Mouse (Mus musculus) forebrain, embryonic 12.5 days (tissue): ENCODE data around the gene Map1a. TPM values are rescaled to one million over a fixed set of nuclear protein-coding genes. Genes with fewer than 3 reads are reported as not detected.

ENCODE experiments used
- ATAC-seq: fragments of 200-750 bp; cut with Nextera tagmentation; 2 replicates; pipeline ENCODE4 v1.8.0; 2017; ENCODE audit warnings: moderate TSS enrichment; ENCODE audit not compliant: low FRiP score
- H3K27ac ChIP-seq: fragments of 300-500 bp; sonication (generic); 2 replicates; pipeline ENCODE4 v1.5.1; 2016; ENCODE audit warnings: mild to moderate bottlenecking
- H3K27me3 ChIP-seq: fragments of 300-500 bp; sonication (generic); 2 replicates; pipeline ENCODE4 v1.6.1; 2016; ENCODE audit warnings: mild to moderate bottlenecking
- H3K36me3 ChIP-seq: fragments of 300-500 bp; sonication (generic); replicated peaks from 2 replicates; pipeline ENCODE4 v1.6.1; 2016; ENCODE audit warnings: mild to moderate bottlenecking
- H3K4me1 ChIP-seq: fragments of 300-500 bp; sonication (generic); 2 replicates; pipeline ENCODE4 v1.6.1; 2016
- H3K4me2 ChIP-seq: fragments of 300-500 bp; sonication (generic); 2 replicates; pipeline ENCODE4 v1.6.1; 2016; ENCODE audit warnings: mild to moderate bottlenecking, moderate library complexity
- H3K4me3 ChIP-seq: fragments of 300-500 bp; sonication (generic); replicated peaks from 2 replicates; pipeline ENCODE4 v1.5.1; 2016; ENCODE audit warnings: mild to moderate bottlenecking
- H3K9ac ChIP-seq: fragments of 300-500 bp; sonication (generic); 2 replicates; pipeline ENCODE4 v1.6.1; 2016; ENCODE audit warnings: mild to moderate bottlenecking
- H3K9me3 ChIP-seq: fragments of 300-500 bp; sonication (generic); 2 replicates; pipeline ENCODE4 v1.6.1; 2016
- WGBS: fragments of 180-500 bp; shearing (Covaris S2); methylation state at CpG from one replicate; pipeline ENCODE4 v1.1.7; 2016; 5-methylcytosine and 5-hydroxymethylcytosine counted together
- polyA plus RNA-seq: library from polyadenylated mRNA; unstranded; fragments of >200 nt; fragmentation: Nextera tagmentation; extraction: Ambion mirVana; gene quantifications from 2 replicates; pipeline ENCODE4 v1.2.1, GENCODE M21; 2016

Gene Map1a
- polyA plus RNA-seq, 1 experiment from 2014 or later: 12.7 TPM

DNA sequence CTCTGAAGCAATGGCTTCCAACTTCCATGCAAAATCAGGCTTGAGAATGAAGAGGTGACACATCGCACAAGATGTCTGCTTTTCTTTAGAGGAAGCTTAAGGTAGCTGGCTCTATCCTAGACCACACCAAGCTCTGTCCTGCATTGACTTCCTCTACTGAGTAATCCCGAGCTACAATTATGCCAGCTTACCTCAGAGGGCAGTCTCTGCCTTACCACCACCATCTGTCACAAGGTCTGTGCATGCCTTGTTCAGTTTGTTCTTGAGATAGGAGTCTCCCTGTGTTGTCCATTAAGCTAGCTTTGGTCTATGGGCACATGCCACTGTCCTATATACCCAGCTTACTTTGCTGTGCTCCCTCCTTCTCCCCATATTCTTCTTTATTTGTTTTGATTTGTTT lies 40.1 kb downstream of the Map1a start:
- ATAC-seq: no peak
- Histone ChIP-seq H3K27ac (no peak overlapping the region), H3K4me3 (no peak overlapping the region), H3K4me1 (no peaks in the 10 kb centered on the region), H3K36me3 (peaks cover 11% of the 10 kb centered on the region), H3K27me3 (no peaks in the 10 kb centered on the region), H3K9ac (no peak overlapping the region), H3K9me3 (no peaks in the 10 kb centered on the region), H3K4me2 (no peak overlapping the region)
- 94% methylated on average over 2 of the region's 2 CpGs for WGBS

DNA sequence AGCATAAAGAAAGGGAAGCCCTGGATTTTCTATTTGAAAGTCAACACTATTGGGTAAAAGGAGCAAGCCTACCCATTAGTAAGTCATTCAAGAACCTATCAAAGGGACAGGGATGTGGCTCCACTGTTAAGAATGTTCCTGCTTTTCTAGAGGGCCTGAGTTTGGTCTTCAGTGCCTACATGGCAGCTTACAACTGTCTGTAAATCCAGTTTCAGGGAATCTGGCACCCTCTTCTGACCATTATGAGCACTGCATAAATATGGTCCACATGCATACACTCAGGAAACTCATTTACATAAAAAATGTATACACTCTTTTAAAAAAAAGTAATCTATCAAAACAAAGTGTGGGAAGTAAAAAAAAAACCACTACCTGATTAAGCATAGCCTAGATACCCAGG lies 49.7 kb downstream of the Map1a start:
- no peak for ATAC-seq
- no peak overlapping the region for H3K4me2 ChIP-seq
- H3K36me3 ChIP-seq: peaks cover 7% of the 10 kb centered on the region; the same call in 1 of the 2 replicates
- no peaks in the 10 kb centered on the region for H3K27me3 ChIP-seq
- H3K4me1 ChIP-seq: no peaks in the 10 kb centered on the region
- no peak overlapping the region for H3K27ac ChIP-seq
- H3K9me3 ChIP-seq: peaks cover 6% of the 10 kb centered on the region; the same call in 1 of the 2 replicates
- H3K4me3 ChIP-seq: no peak overlapping the region
- H3K9ac ChIP-seq: no peak overlapping the region

DNA sequence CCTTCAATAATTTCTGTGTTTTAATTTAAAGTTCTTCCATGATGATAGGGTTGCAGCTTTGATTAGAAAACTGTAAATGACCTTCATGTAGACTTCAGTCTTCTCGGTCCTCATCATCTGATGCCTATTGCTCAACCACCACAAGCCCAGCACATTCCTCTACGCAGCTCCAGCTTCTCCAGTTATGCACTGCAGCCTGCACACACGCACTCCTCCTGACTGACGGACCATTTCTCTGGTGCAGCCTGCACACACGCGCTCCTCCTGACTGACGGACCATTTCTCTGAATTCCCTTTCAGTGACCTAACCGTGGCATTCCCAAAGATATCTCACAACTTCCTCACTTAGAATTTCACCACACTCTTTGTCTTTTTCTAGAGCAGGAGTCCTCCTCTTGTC lies 63.8 kb downstream of the Map1a start:
- Histone ChIP-seq H3K27ac (no peak overlapping the region), H3K27me3 (peaks cover 19% of the 10 kb centered on the region), H3K4me2 (no peak overlapping the region), H3K36me3 (no peaks in the 10 kb centered on the region; the same call in 1 of the 2 replicates), H3K4me1 (peaks cover 11% of the 10 kb centered on the region), H3K4me3 (no peak overlapping the region), H3K9me3 (no peaks in the 10 kb centered on the region), H3K9ac (no peak overlapping the region)
- ATAC-seq: no peak
- WGBS: 72% methylated on average over 8 of the region's 8 CpGs

DNA sequence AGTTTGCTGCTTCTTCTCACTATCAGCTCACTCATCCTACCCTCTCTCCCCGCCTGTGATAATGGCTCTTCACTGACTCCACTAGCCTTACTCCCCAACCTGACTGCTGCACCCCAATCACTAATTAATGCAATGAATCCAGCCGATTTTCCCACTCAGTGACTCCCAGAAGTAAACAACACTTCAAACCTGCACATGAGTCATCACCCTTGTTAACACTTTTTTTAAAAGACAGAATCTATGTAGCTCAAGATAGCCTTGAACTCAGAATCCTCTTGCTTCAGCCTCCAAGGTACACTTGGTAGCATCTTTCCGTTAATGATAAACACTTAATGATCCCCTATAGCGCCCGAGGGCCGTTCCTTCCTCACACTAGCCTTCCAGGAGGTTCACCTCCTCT lies 65.0 kb downstream of the Map1a start:
- Histone ChIP-seq H3K4me1 (peaks cover 19% of the 10 kb centered on the region), H3K4me3 (peak overlapping the region; percentile 67), H3K36me3 (no peaks in the 10 kb centered on the region; the same call in 1 of the 2 replicates), H3K27ac (peak overlapping the region; percentile 77; the same call in 1 of the 2 replicates), H3K9me3 (no peaks in the 10 kb centered on the region), H3K27me3 (peaks cover 29% of the 10 kb centered on the region), H3K9ac (peak overlapping the region; percentile 88), H3K4me2 (peak overlapping the region; percentile 79)
- no peak for ATAC-seq
- 2% methylated on average over 6 of the region's 6 CpGs for WGBS

DNA sequence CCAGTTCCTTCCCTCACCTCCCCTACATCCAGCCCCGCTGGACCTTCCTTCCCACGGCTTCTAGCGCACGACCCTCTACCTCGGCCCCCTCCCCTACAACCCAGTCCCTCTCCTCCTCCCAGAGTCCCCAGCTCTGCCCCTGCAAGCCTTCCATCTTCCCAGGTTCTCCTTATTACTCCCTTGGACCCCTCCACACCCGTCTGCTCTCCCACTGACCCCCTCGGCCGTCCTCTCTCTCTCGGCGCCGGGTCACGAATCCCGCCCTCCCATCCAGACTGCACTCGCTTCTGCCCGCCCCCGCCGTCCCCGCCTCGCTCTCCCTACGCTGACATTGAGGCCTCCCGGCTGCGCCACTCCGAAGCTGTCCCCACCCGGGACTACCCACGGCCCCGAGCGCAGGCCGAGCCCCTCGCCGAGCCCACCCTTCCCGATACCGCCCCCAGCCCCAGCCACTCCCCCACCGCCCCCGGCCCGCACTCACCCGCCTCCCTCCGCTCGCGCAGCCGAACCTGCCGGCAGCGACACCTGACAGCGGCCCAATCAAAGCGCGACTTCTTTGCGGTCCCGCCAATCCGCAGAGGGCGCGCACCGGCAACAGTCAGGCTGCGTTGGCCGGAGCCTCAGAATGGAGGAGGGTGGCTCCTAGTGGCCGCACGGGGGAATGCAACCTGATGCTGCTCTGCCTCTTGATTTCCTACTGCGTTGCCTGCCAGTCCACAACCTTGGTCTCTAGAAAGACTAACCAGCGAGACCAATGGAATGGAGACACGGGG lies 65.6 kb downstream of the Map1a start, which contains the start of gene Ppip5k1:
Gene Ppip5k1 (minus strand): TSS at position 577 of the 773 bp plus-strand sequence.
- H3K27me3 ChIP-seq: peaks cover 32% of the 10 kb centered on the region
- H3K9me3 ChIP-seq: no peaks in the 10 kb centered on the region
- ATAC-seq: peak; percentile 98
- H3K27ac ChIP-seq: peak within 1 kb of the TSS; percentile 77
- peak within 1 kb of the TSS; percentile 79 for H3K4me2 ChIP-seq
- under 1% methylated on average over 56 of the region's 58 CpGs for WGBS
- H3K9ac ChIP-seq: peak within 1 kb of the TSS; percentile 88
- H3K4me3 ChIP-seq: peak within 1 kb of the TSS; percentile 67
- peaks cover 19% of the 10 kb centered on the region for H3K4me1 ChIP-seq
- H3K36me3 ChIP-seq: no peaks in the 10 kb centered on the region

DNA sequence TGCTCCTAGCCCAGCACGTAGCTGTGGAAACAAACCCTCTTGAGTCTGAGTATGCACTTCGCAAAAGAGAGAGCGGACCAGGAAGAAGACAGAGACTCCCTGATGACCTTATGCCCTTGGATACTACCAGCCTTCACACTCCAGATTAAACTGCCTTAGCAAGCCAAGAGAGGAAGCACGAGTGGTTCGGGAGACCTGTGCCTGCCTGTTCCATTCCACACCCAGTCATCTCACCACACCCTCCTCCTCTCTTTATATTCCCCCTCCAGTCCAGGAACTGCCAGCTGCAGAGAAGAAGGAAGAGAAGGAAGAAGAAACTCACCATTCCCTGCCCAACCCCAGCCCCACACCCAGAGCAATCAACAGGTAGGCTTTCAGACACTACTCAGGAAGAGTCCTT lies 68.1 kb downstream of the Map1a start, which contains the start of gene Ckmt1:
Gene Ckmt1 (plus strand): TSS at position 221 of the 400 bp plus-strand sequence.
- Histone ChIP-seq H3K27ac (no peak within 1 kb of the TSS), H3K4me3 (peak within 1 kb of the TSS; percentile 35), H3K27me3 (peaks cover 36% of the 10 kb centered on the region), H3K9ac (peak within 1 kb of the TSS; percentile 56), H3K4me2 (peak within 1 kb of the TSS; percentile 60), H3K9me3 (no peaks in the 10 kb centered on the region), H3K36me3 (no peaks in the 10 kb centered on the region), H3K4me1 (peaks cover 19% of the 10 kb centered on the region)
- WGBS: 64% methylated on average over 5 of the region's 5 CpGs
- no peak for ATAC-seq

DNA sequence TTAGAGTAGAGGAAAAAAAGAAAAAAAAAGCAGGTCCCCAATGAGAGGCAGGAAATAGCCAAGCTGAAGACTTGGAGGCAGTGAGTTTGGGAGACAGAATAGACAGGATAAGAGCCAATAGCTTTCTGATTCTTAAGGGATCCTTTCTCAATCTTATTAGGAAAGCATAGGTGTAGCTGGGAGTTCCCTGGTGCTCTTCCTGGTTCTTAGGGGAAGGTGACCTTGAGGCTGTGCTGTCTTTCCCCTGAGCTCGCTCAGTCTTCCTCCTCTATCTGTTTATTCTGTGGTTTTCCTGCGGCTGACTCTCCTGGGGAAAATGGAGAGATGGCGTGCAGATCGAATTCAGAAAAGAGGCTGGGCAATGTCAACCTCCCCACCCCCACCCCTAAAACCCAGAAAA lies 68.6 kb downstream of the Map1a start:
- H3K4me3 ChIP-seq: peak overlapping the region; percentile 35
- H3K36me3 ChIP-seq: no peaks in the 10 kb centered on the region
- H3K27ac ChIP-seq: no peak overlapping the region
- H3K4me2 ChIP-seq: peak overlapping the region; percentile 60
- H3K27me3 ChIP-seq: peaks cover 36% of the 10 kb centered on the region
- H3K9me3 ChIP-seq: no peaks in the 10 kb centered on the region
- H3K9ac ChIP-seq: no peak overlapping the region
- WGBS: 2% methylated on average over 4 of the region's 4 CpGs
- ATAC-seq: no peak
- H3K4me1 ChIP-seq: peaks cover 19% of the 10 kb centered on the region

DNA sequence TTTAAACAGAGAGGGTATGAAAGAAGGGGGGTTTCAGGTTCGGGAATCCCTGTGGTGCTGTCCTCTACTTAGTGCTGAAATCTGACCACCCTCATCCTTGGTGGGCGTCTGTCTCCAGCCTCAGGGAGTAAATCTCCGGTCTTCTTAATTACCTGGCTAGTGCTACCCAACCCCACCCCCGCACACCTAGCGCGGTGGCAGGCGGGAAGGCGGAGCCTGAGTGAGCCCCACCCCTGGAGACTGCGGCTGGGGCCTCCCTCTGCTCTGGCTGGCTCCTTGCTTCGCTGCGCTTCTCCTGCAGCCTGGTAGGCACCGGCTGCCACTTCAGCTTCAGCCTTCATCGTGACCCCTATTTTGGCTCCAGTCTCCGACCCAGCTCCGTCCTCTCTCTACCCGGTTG lies 69.0 kb downstream of the Map1a start:
- Histone ChIP-seq H3K4me3 (peak overlapping the region; percentile 35), H3K4me2 (peak overlapping the region; percentile 60), H3K27me3 (peaks cover 36% of the 10 kb centered on the region), H3K36me3 (no peaks in the 10 kb centered on the region), H3K4me1 (peaks cover 19% of the 10 kb centered on the region), H3K9ac (peak overlapping the region; percentile 56), H3K27ac (no peak overlapping the region), H3K9me3 (no peaks in the 10 kb centered on the region)
- ATAC-seq: peak; percentile 42; the same call in 1 of the 2 replicates
- 1% methylated on average over 16 of the region's 16 CpGs for whole genome bisulfite sequencing

DNA sequence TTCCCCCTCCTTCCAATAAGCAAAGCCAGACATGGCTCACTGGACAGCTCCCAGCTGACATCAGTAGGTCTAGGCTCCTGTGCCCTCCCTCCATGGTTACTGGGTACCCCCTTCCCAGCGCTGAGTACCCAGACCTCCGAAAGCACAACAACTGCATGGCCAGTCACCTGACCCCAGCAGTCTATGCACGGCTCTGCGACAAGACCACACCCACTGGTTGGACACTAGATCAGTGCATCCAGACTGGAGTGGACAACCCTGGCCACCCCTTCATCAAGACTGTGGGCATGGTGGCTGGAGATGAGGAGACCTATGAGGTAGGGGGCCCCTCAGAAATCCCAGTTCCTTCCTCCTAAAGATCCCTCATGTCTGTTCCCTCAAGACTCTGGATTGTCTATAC lies 70.1 kb downstream of the Map1a start:
- no peaks in the 10 kb centered on the region for H3K9me3 ChIP-seq
- no peak overlapping the region for H3K4me3 ChIP-seq
- 46% methylated on average over 4 of the region's 4 CpGs for WGBS
- no peaks in the 10 kb centered on the region for H3K36me3 ChIP-seq
- H3K4me2 ChIP-seq: peak overlapping the region; percentile 60; the same call in 1 of the 2 replicates
- H3K27ac ChIP-seq: no peak overlapping the region
- no peak for ATAC-seq
- H3K27me3 ChIP-seq: peaks cover 36% of the 10 kb centered on the region
- H3K9ac ChIP-seq: no peak overlapping the region
- H3K4me1 ChIP-seq: peaks cover 13% of the 10 kb centered on the region

Other genes with a start within 250 kb of the Map1a start
- gene Tgm5, start 203.8 kb upstream of the Map1a start, polyA plus RNA-seq: not detected in 2 replicates
- not detected in 2 replicates for gene Tgm7, start 179.8 kb upstream of the Map1a start, polyA plus RNA-seq
- 25.7 and 33.3 TPM in 2 replicates for gene Adal, start 149.2 kb upstream of the Map1a start, polyA plus RNA-seq
- 21.7 and 26.6 TPM in 2 replicates for gene Lcmt2, start 148.9 kb upstream of the Map1a start, polyA plus RNA-seq
- gene Tubgcp4, start 118.9 kb upstream of the Map1a start, polyA plus RNA-seq: 82.9 and 83.1 TPM in 2 replicates
- 14.4 and 16.2 TPM in 2 replicates for gene Zscan29, start 118.5 kb upstream of the Map1a start, polyA plus RNA-seq
- 216 and 229 TPM in 2 replicates for gene Trp53bp1, start 18.2 kb upstream of the Map1a start, polyA plus RNA-seq
- 12.5 and 14.5 TPM in 2 replicates for gene Ppip5k1, start 65.8 kb downstream of the Map1a start, polyA plus RNA-seq
- 8.5 and 14.4 TPM in 2 replicates for gene Ckmt1, start 68.1 kb downstream of the Map1a start, polyA plus RNA-seq
- gene Strc, start 97.6 kb downstream of the Map1a start, polyA plus RNA-seq: not detected in 2 replicates
- 416 and 432 TPM in 2 replicates for gene Pdia3, start 124.2 kb downstream of the Map1a start, polyA plus RNA-seq
- 2.9 and 3.6 TPM in 2 replicates for gene Catsper2, start 124.2 kb downstream of the Map1a start, polyA plus RNA-seq
- 6.9 and 12.4 TPM in 2 replicates for gene Ell3, start 154.7 kb downstream of the Map1a start, polyA plus RNA-seq
- gene Serf2, start 159.6 kb downstream of the Map1a start, polyA plus RNA-seq: 456 and 479 TPM in 2 replicates
- gene Hypk, start 163.7 kb downstream of the Map1a start, polyA plus RNA-seq: 124 and 130 TPM in 2 replicates
- 0.85 and 0.88 TPM in 2 replicates for gene Serinc4, start 167.2 kb downstream of the Map1a start, polyA plus RNA-seq
- gene Mfap1b, start 184.5 kb downstream of the Map1a start, polyA plus RNA-seq: 67.6 and 70.1 TPM in 2 replicates
- gene Mfap1a, start 217.1 kb downstream of the Map1a start, polyA plus RNA-seq: 30.2 and 34.6 TPM in 2 replicates
- gene Wdr76, start 217.1 kb downstream of the Map1a start, polyA plus RNA-seq: 15.5 and 15.7 TPM in 2 replicates